Mouse (Mus musculus): ENCODE results near the gene Ankrd55. TPM values are rescaled to one million over a fixed set of nuclear protein-coding genes. Genes with fewer than 3 reads are reported as not detected.

Gene Ankrd55
- total and polyA plus RNA-seq, 3 experiments, result not detected

DNA sequence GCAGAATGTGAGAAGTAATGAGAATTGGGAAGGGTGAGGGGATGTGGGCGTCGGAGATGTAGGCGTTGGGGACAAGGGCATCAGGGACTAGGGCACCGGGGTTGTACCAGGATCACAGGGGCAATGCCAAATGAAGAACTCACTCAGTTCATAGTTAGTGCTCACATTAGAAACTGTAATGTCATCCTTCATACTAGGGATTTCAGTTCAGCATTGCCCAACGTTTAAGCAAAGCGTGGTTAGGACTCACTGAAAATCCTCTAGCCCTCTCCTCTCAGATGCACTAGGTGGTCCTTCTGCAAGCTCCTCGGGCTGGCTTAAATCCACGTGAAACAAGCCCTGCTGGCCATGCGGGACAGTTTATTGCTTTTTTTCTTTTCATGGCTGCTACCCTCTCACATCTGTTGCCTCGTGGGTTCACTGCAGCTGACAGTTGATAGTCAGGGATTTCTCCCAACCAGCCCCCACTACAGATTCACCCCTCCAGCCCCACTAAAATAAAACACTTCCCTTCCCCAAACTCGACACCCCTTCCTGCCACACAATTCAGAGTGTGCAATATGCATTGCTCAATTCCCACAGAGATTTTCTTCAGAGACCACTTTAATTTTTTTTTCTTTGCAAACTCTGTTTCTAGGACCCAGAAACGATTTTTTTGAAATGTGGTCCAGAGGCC, 35.5 kb downstream of the Ankrd55 start:
- H3K4me3 ChIP-seq (ENCODE audit: control insufficient read depth in 1 of 2, insufficient read depth in 1 of 2, low read depth in 2 of 2, low read length in 2 of 2), result no peak overlapping the region
- H3K27me3 ChIP-seq (ENCODE audit: control insufficient read depth in 1 of 2, insufficient read depth in 2 of 2, low read length in 2 of 2), result peaks cover 5 to 6% of the 10 kb centered on the region in 2 experiments
- H3K9ac ChIP-seq (ENCODE audit: control insufficient read depth, low read depth, low read length, poor library complexity, severe bottlenecking), result no peak overlapping the region
- H3K27ac ChIP-seq (ENCODE audit: control insufficient read depth, low read depth, low read length), result no peak overlapping the region
- no peaks in the 10 kb centered on the region for H3K36me3 ChIP-seq (ENCODE audit: control insufficient read depth in 1 of 2, insufficient read depth in 2 of 2, low read length in 2 of 2)
- H3K79me2 ChIP-seq (ENCODE audit: control insufficient read depth, insufficient read depth, low read length, poor library complexity), result no peaks in the 10 kb centered on the region
- H3K9me3 ChIP-seq (replicated peaks; ENCODE audit: insufficient read depth, low read length), result no peaks in the 10 kb centered on the region
- no peak for DNase-seq (ENCODE audit: low read depth, low spot score)
- H3K4me1 ChIP-seq (ENCODE audit: control insufficient read depth in 1 of 2, insufficient read depth in 2 of 2, low read length in 2 of 2), result no peaks in the 10 kb centered on the region
- no peak for TF ChIP-seq BHLHE40 (IDR thresholded peaks at IDR 0.05; ENCODE audit: borderline replicate concordance, low read depth, low read length)
- no peak for TF ChIP-seq GABPA (IDR thresholded peaks at IDR 0.05; ENCODE audit: low read depth, low read length)
- TF ChIP-seq POLR2AphosphoS5 (IDR thresholded peaks at IDR 0.05; ENCODE audit: borderline replicate concordance, low read depth, low read length), result no peak
- no peak for TF ChIP-seq CTCF (IDR thresholded peaks at IDR 0.05 in 2 of 3, conservative IDR thresholded peaks at IDR 0.05 in 1 of 3; ENCODE audit: control insufficient read depth in 1 of 3, insufficient read depth in 1 of 3, low read depth in 2 of 3, low read length in 3 of 3, poor library complexity in 1 of 3, severe bottlenecking in 1 of 3)
- no peak for TF ChIP-seq MEF2A (IDR thresholded peaks at IDR 0.05; ENCODE audit: extremely low read depth, insufficient replicate concordance, low read depth, low read length, poor library complexity, severe bottlenecking)
- TF ChIP-seq MYB (IDR thresholded peaks at IDR 0.05; ENCODE audit: low read depth, low read length), result no peak
- TF ChIP-seq TAL1 (IDR thresholded peaks at IDR 0.05; ENCODE audit: low read length), result no peak
- no peak for TF ChIP-seq ZKSCAN1 (IDR thresholded peaks at IDR 0.05; ENCODE audit: low read depth, low read length)
- no peak for TF ChIP-seq ZNF384 (IDR thresholded peaks at IDR 0.05; ENCODE audit: low read depth, low read length)
- no peak for TF ChIP-seq MYC (IDR thresholded peaks at IDR 0.05; ENCODE audit: low read depth, low read length)
- TF ChIP-seq MAFK (IDR thresholded peaks at IDR 0.05; ENCODE audit: borderline replicate concordance, low read depth, low read length), result no peak
- TF ChIP-seq USF2 (IDR thresholded peaks at IDR 0.05; ENCODE audit: borderline replicate concordance in 1 of 2, insufficient read depth in 1 of 2, low read depth in 1 of 2, low read length in 2 of 2), result no peak
- no peak for TF ChIP-seq POLR2A (IDR thresholded peaks at IDR 0.05; ENCODE audit: control insufficient read depth in 1 of 2, insufficient read depth in 1 of 2, low read depth in 1 of 2, low read length in 2 of 2, poor library complexity in 1 of 2)
- no peak for TF ChIP-seq HCFC1 (IDR thresholded peaks at IDR 0.05; ENCODE audit: low read depth, low read length)
- no peak for TF ChIP-seq MXI1 (IDR thresholded peaks at IDR 0.05; ENCODE audit: low read depth, low read length)
- no peak for TF ChIP-seq NRF1 (IDR thresholded peaks at IDR 0.05; ENCODE audit: insufficient read depth, low read depth, low read length, poor library complexity, severe bottlenecking)
- TF ChIP-seq SIN3A (IDR thresholded peaks at IDR 0.05; ENCODE audit: low read length), result no peak
- TF ChIP-seq KAT2A (conservative IDR thresholded peaks at IDR 0.05; ENCODE audit: low read depth, low read length), result no peak
- TF ChIP-seq CHD1 (IDR thresholded peaks at IDR 0.05; ENCODE audit: low read depth, low read length), result no peak

- H3K9me3 ChIP-seq (replicated peaks; ENCODE audit: insufficient read depth, low read length), result no peaks in the 10 kb centered on the region
- TF ChIP-seq NRF1 (IDR thresholded peaks at IDR 0.05; ENCODE audit: insufficient read depth, low read depth, low read length, poor library complexity, severe bottlenecking) (no peak), POLR2AphosphoS5 (IDR thresholded peaks at IDR 0.05; ENCODE audit: borderline replicate concordance, low read depth, low read length) (no peak), CHD1 (IDR thresholded peaks at IDR 0.05; ENCODE audit: low read depth, low read length) (no peak), POLR2AphosphoS2 (IDR thresholded peaks at IDR 0.05; ENCODE audit: low read length) (no peak), NELFE (IDR thresholded peaks at IDR 0.05; ENCODE audit: low read depth, low read length) (no peak), USF2 (IDR thresholded peaks at IDR 0.05; ENCODE audit: borderline replicate concordance in 1 of 2, insufficient read depth in 1 of 2, low read depth in 1 of 2, low read length in 2 of 2) (no peak), GATA1 (IDR thresholded peaks at IDR 0.05; ENCODE audit: low read depth, low read length) (no peak), POLR2A (IDR thresholded peaks at IDR 0.05; ENCODE audit: control insufficient read depth in 1 of 2, insufficient read depth in 1 of 2, low read depth in 1 of 2, low read length in 2 of 2, poor library complexity in 1 of 2) (no peak), MAZ (IDR thresholded peaks at IDR 0.05; ENCODE audit: low read depth, low read length) (no peak), MYC (IDR thresholded peaks at IDR 0.05; ENCODE audit: low read depth, low read length) (no peak), ZMIZ1 (IDR thresholded peaks at IDR 0.05; ENCODE audit: low read depth, low read length) (no peak), SIN3A (IDR thresholded peaks at IDR 0.05; ENCODE audit: low read length) (no peak), UBTF (IDR thresholded peaks at IDR 0.05; ENCODE audit: borderline replicate concordance, insufficient read depth, low read depth, low read length) (no peak), EP300 (IDR thresholded peaks at IDR 0.05; ENCODE audit: low read depth in 1 of 2, low read length in 2 of 2) (no peak), KAT2A (conservative IDR thresholded peaks at IDR 0.05; ENCODE audit: low read depth, low read length) (no peak), CTCF (IDR thresholded peaks at IDR 0.05 in 2 of 3, conservative IDR thresholded peaks at IDR 0.05 in 1 of 3; ENCODE audit: control insufficient read depth in 1 of 3, insufficient read depth in 1 of 3, low read depth in 2 of 3, low read length in 3 of 3, poor library complexity in 1 of 3, severe bottlenecking in 1 of 3) (no peak), RCOR1 (IDR thresholded peaks at IDR 0.05; ENCODE audit: low read depth, low read length) (no peak), BHLHE40 (IDR thresholded peaks at IDR 0.05; ENCODE audit: borderline replicate concordance, low read depth, low read length) (no peak), MAFK (IDR thresholded peaks at IDR 0.05; ENCODE audit: borderline replicate concordance, low read depth, low read length) (no peak)
- H3K27ac ChIP-seq (ENCODE audit: control insufficient read depth, low read depth, low read length), result no peak overlapping the region
- no peak for DNase-seq (ENCODE audit: low read depth, low spot score)
- H3K36me3 ChIP-seq (ENCODE audit: control insufficient read depth in 1 of 2, insufficient read depth in 2 of 2, low read length in 2 of 2), result no peaks in the 10 kb centered on the region
- no peaks in the 10 kb centered on the region for H3K4me1 ChIP-seq (ENCODE audit: control insufficient read depth in 1 of 2, insufficient read depth in 2 of 2, low read length in 2 of 2)
- peaks cover 5 to 6% of the 10 kb centered on the region in 2 experiments; a peak in 3 of 4 replicates for H3K27me3 ChIP-seq (ENCODE audit: control insufficient read depth in 1 of 2, insufficient read depth in 2 of 2, low read length in 2 of 2)
- H3K9ac ChIP-seq (ENCODE audit: control insufficient read depth, low read depth, low read length, poor library complexity, severe bottlenecking), result no peak overlapping the region
- H3K4me3 ChIP-seq (ENCODE audit: control insufficient read depth in 1 of 2, insufficient read depth in 1 of 2, low read depth in 2 of 2, low read length in 2 of 2), result no peak overlapping the region
- H3K79me2 ChIP-seq (ENCODE audit: control insufficient read depth, insufficient read depth, low read length, poor library complexity), result no peaks in the 10 kb centered on the region
These were observed 36.9 kb downstream of the Ankrd55 start for GRCm38 (mm10) chr13:112325126-112325525.
